Comparison of ENCODE assay signal across 9 mouse cellular contexts in the genomic region with DNA sequence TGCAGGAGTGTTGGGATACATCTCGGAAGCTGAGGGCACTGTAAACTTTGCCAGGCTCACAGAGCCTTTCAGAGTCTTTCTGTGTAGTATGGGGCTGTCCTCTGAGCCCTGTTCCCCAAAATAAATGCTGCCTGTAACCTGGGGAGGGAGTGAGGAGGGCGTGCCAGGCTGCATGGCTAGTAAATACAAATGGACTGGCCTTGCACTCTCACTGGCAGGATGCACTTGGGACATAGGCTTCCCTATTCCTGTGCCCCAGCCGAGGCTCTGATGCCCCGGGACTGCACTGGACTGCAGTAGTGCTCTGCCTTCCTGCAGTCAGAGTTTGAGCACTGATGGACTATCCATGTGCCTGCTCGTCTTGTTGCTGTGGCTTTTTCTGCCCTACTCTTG. TPM values are rescaled to one million over a fixed set of nuclear protein-coding genes. Genes with fewer than 3 reads are reported as not detected.
A peak's percentile ranks its signal among the peaks of the same experiment; 100 is the strongest.
DNase-seq lines count a peak whose midpoint lies in the region; ATAC-seq and TF ChIP-seq lines count a peak whose summit lies in the region.
"Had no signal": no experiment of that assay in that cellular context is flagged by ENCODE, and none has a peak within 500 bp of the region (broad histone marks: within the 10 kb centered on the region; RNA-seq: fewer than 3 reads in every experiment).

No protein-coding gene starts in this region.

- H3K27me3 ChIP-seq in ES-Bruce4 (ENCODE audit: control insufficient read depth, insufficient read depth, low read length, poor library complexity, severe bottlenecking): no peaks in the 10 kb centered on the region
- no peaks in the 10 kb centered on the region for H3K27me3 ChIP-seq in heart, postnatal 0 days (ENCODE audit: control insufficient read depth, insufficient read depth, low read length)

- TF ChIP-seq CTCF in gastrocnemius, adult 2 months (IDR thresholded peaks at IDR 0.05): no peak
- no peak for TF ChIP-seq CTCF in ES-Bruce4 (IDR thresholded peaks at IDR 0.05; ENCODE audit: low read depth, low read length)
- TF ChIP-seq CTCF in heart, postnatal 0 days (IDR thresholded peaks at IDR 0.05; ENCODE audit: low read depth): no peak

- peak overlapping the region; percentile 98 for H3K27ac ChIP-seq in gastrocnemius, adult 2 months
- H3K27ac ChIP-seq in ES-Bruce4 (ENCODE audit: insufficient read depth, low read length): peak overlapping the region; percentile 88
- H3K27ac ChIP-seq in heart, postnatal 0 days (ENCODE audit: low read depth): peak overlapping the region; percentile 97

- no peak for TF ChIP-seq POLR2A in ES-Bruce4 (IDR thresholded peaks at IDR 0.05; ENCODE audit: insufficient read depth, low read length)

- H3K4me1 ChIP-seq in ES-Bruce4 (ENCODE audit: control insufficient read depth, insufficient read depth, low read length): peaks cover 18% of the 10 kb centered on the region
- H3K4me1 ChIP-seq in heart, postnatal 0 days (ENCODE audit: control insufficient read depth, insufficient read depth): peaks cover 61% of the 10 kb centered on the region

- peak; percentile 55 for DNase-seq in gastrocnemius, adult 2 months
- no peak for DNase-seq in gastrocnemius, adult 18-20 months (ENCODE audit: low spot score)
- no peak for DNase-seq in heart, postnatal 0 days (ENCODE audit: low spot score)
- peak; percentile 28 for DNase-seq in lung, postnatal 36 days
- DNase-seq in cerebellum, adult 18-20 months: no peak
- no peak for DNase-seq in urinary bladder, adult 18-20 months (ENCODE audit: low spot score in 2 of 2)

- WGBS in heart, postnatal 0 days: 11% methylated on average over 5 of the region's 5 CpGs

- H3K4me3 ChIP-seq in gastrocnemius, adult 2 months: peak overlapping the region; percentile 76
- H3K4me3 ChIP-seq in ES-Bruce4 (ENCODE audit: low read depth, low read length): peak overlapping the region; percentile 59
- peak overlapping the region; percentile 34 for H3K4me3 ChIP-seq in heart, postnatal 0 days (ENCODE audit: low read depth, low read length)
- H3K4me3 ChIP-seq: erythroblast, embryonic 14.5 days had no signal

- peak overlapping the region; percentile 56 for H3K9ac ChIP-seq in ES-Bruce4 (ENCODE audit: low read depth, poor library complexity, severe bottlenecking)
- H3K9ac ChIP-seq in heart, postnatal 0 days (replicated peaks; ENCODE audit: low read depth, low read length): peak overlapping the region; percentile 73

- intact Hi-C loops in gastrocnemius, adult 2 months (cut with DNase I): no loop called here

- no peak for ATAC-seq in heart, postnatal 0 days (ENCODE audit: insufficient read depth, low read depth)
- ATAC-seq in inflammation-experienced regulatory T-cells, adult 6 months: no peak

- no peaks in the 10 kb centered on the region for H3K9me3 ChIP-seq in ES-Bruce4 (replicated peaks; ENCODE audit: control insufficient read depth, insufficient read depth, low read length, poor library complexity, severe bottlenecking)
- H3K9me3 ChIP-seq in heart, postnatal 0 days (replicated peaks; ENCODE audit: control insufficient read depth, low read length): no peaks in the 10 kb centered on the region

- H3K4me2 ChIP-seq in heart, postnatal 0 days (ENCODE audit: low read depth, low read length): peak overlapping the region; percentile 61

- H3K36me3 ChIP-seq in ES-Bruce4 (ENCODE audit: control insufficient read depth, insufficient read depth, low read length, poor library complexity, severe bottlenecking): peaks cover 27% of the 10 kb centered on the region
- peaks cover 46% of the 10 kb centered on the region for H3K36me3 ChIP-seq in heart, postnatal 0 days (replicated peaks; ENCODE audit: control insufficient read depth, insufficient read depth, low read length)

- no peak for TF ChIP-seq EP300 in ES-Bruce4 (IDR thresholded peaks at IDR 0.05; ENCODE audit: insufficient read depth, low read depth, low read length)
- TF ChIP-seq EP300 in heart, postnatal 0 days (IDR thresholded peaks at IDR 0.05; ENCODE audit: low read depth): no peak

RNA-seq across cellular contexts. Expression of gene Ptpa, which starts 26.7 kb away (rescaled TPM):
- total RNA-seq in gastrocnemius, adult 2 months (2021): 10 to 100 TPM; 48.9 to 86.1 TPM
- total RNA-seq in gastrocnemius, adult 18-20 months (2021): 10 to 100 TPM; 62.9 to 65.1 TPM
- polyA plus RNA-seq in ES-Bruce4 (2011; ENCODE audit: insufficient read depth, insufficient read length, low read depth, missing spikeins): 83.1 and 91.6 TPM in 2 replicates
- 109 and 112 TPM in 2 replicates for total RNA-seq in heart, postnatal 0 days (2014; rRNA removed; ENCODE audit: low replicate concordance)
- polyA plus RNA-seq in heart, postnatal 0 days (2015; fragmentation: Nextera tagmentation; extraction: Ambion mirVana): 92.4 TPM in 2 replicates
- polyA plus RNA-seq in inflammation-experienced regulatory T-cells, adult 6 months (2017; shearing (Covaris generic)): 10 to 100 TPM; 36.5 to 78.0 (median 49.8) TPM

RNA-seq across cellular contexts. Expression of gene Crat, which starts 26.9 kb away (rescaled TPM):
- 100 to 1,000 TPM; 362 to 422 TPM for total RNA-seq in gastrocnemius, adult 2 months (2021)
- 100 to 1,000 TPM; 378 to 382 TPM for total RNA-seq in gastrocnemius, adult 18-20 months (2021)
- polyA plus RNA-seq in ES-Bruce4 (2011; ENCODE audit: insufficient read depth, insufficient read length, low read depth, missing spikeins): 8.9 and 12.3 TPM in 2 replicates
- 351 and 413 TPM in 2 replicates for total RNA-seq in heart, postnatal 0 days (2014; rRNA removed; ENCODE audit: low replicate concordance)
- 263 and 266 TPM in 2 replicates for polyA plus RNA-seq in heart, postnatal 0 days (2015; fragmentation: Nextera tagmentation; extraction: Ambion mirVana)
- 1 to 10 TPM; 1.8 to 2.6 (median 1.9) TPM for polyA plus RNA-seq in inflammation-experienced regulatory T-cells, adult 6 months (2017; shearing (Covaris generic))

RNA-seq across cellular contexts. Expression of gene Ier5l, which starts 31.5 kb away (rescaled TPM):
- 1 to 10 TPM in 1 of 2 experiments, under 1 TPM in 1; 0.97 to 1.1 TPM for total RNA-seq in gastrocnemius, adult 2 months (2021)
- total RNA-seq in gastrocnemius, adult 18-20 months (2021): 1 to 10 TPM; 1.0 to 1.7 TPM
- 5.3 and 6.2 TPM in 2 replicates for polyA plus RNA-seq in ES-Bruce4 (2011; ENCODE audit: insufficient read depth, insufficient read length, low read depth, missing spikeins)
- 12.4 and 12.5 TPM in 2 replicates for total RNA-seq in heart, postnatal 0 days (2014; rRNA removed; ENCODE audit: low replicate concordance)
- 0.94 and 1.2 TPM in 2 replicates for polyA plus RNA-seq in heart, postnatal 0 days (2015; fragmentation: Nextera tagmentation; extraction: Ambion mirVana)
- polyA plus RNA-seq in inflammation-experienced regulatory T-cells, adult 6 months (2017; shearing (Covaris generic)): not detected

RNA-seq across cellular contexts. Expression of gene Dolpp1, which starts 50.4 kb away (rescaled TPM):
- 1 to 10 TPM; 5.3 to 6.1 TPM for total RNA-seq in gastrocnemius, adult 2 months (2021)
- 1 to 10 TPM; 4.9 to 6.9 TPM for total RNA-seq in gastrocnemius, adult 18-20 months (2021)
- polyA plus RNA-seq in ES-Bruce4 (2011; ENCODE audit: insufficient read depth, insufficient read length, low read depth, missing spikeins): 42.3 and 44.3 TPM in 2 replicates
- total RNA-seq in heart, postnatal 0 days (2014; rRNA removed; ENCODE audit: low replicate concordance): 40.6 and 56.4 TPM in 2 replicates
- 14.4 and 15.0 TPM in 2 replicates for polyA plus RNA-seq in heart, postnatal 0 days (2015; fragmentation: Nextera tagmentation; extraction: Ambion mirVana)
- polyA plus RNA-seq in inflammation-experienced regulatory T-cells, adult 6 months (2017; shearing (Covaris generic)): 10 to 100 TPM; 17.5 to 21.0 (median 17.7) TPM

Comparison
In these comparisons a context has a peak if more than half of its experiments do, and no peak if none do; other contexts are left out.
1. DNase-seq: peak in gastrocnemius, adult 2 months (single experiment) and lung, postnatal 36 days (single experiment); none in gastrocnemius, adult 18-20 months (single experiment), heart, postnatal 0 days (single experiment), cerebellum, adult 18-20 months (0 of 2) and urinary bladder, adult 18-20 months (0 of 2).
2. Peak in every context shown above with its lines, with median percentiles within 50 percentile points of each other: H3K27ac ChIP-seq and H3K4me3 ChIP-seq.